ENCODE assay signal across 9 mouse cellular contexts in the genomic region with DNA sequence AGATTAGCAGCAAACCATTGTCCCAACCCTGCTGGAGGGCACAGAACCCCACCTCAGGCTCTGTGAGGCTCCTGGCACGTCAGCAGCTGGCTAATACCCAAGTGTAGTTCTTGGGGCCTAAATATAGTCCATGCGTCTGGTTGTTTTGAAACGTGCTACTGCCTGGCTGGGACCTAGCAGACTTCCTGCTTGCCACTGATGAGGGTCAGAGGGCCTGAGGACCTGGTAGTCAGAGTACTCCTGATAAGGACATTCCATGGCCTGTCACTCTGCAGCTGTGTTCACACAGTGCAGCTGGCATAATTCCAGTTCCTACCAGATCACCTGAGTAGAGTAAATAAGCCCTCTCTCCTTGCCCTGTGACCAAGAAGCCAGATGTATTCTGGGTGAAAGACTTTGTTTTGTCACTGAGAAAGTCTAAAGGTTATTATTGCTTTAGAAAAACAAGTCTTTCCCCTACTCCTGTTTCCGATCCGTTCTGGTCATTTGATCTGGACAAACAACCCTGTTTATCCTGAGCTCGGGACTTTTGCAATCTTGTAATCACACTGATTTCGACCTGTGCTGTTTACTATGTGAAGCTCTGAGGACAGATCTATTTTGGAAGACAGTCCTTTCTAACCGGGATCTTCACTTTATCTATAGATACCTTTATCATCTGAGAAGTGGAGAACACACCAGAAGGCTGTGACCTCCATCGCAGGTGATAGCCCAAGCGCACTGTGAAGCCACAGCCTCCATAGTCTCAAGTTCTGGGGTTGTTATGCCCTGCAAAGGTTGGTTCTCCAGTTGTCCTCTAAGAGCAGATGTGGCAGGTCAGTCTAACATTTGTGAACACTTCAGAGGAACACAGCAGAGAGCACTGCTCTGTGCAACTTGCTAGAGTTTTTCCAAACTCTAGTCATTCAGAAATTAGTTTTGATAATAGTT. TPM values are rescaled to one million over a fixed set of nuclear protein-coding genes. Genes with fewer than 3 reads are reported as not detected.
A peak's percentile ranks its signal among the peaks of the same experiment; 100 is the strongest.
DNase-seq lines count a peak whose midpoint lies in the region; ATAC-seq and TF ChIP-seq lines count a peak whose summit lies in the region.
"Had no signal": no experiment of that assay in that cellular context is flagged by ENCODE, and none has a peak within 500 bp of the region (broad histone marks: within the 10 kb centered on the region; RNA-seq: fewer than 3 reads in every experiment).

No protein-coding gene starts in this region.

- no peaks in the 10 kb centered on the region for H3K36me3 ChIP-seq in midbrain, embryonic 11.5 days (ENCODE audit: control insufficient read depth, insufficient read depth, low read length)
- H3K36me3 ChIP-seq in midbrain, embryonic 10.5 days = peaks cover 54% of the 10 kb centered on the region
- H3K36me3 ChIP-seq in kidney, postnatal 0 days (ENCODE audit: insufficient read depth, low read length) = no peaks in the 10 kb centered on the region
- peaks cover 22% of the 10 kb centered on the region for H3K36me3 ChIP-seq in midbrain, embryonic 13.5 days

- no peak for TF ChIP-seq CTCF in kidney, postnatal 0 days (IDR thresholded peaks at IDR 0.05; ENCODE audit: low read depth)

- no peak overlapping the region for H3K27ac ChIP-seq in midbrain, embryonic 11.5 days (ENCODE audit: low read depth, low read length)
- H3K27ac ChIP-seq in midbrain, embryonic 10.5 days (replicated peaks) = no peak overlapping the region
- peak overlapping the region; percentile 38 for H3K27ac ChIP-seq in kidney, postnatal 0 days
- no peak overlapping the region for H3K27ac ChIP-seq in midbrain, embryonic 13.5 days

- H3K4me2 ChIP-seq in midbrain, embryonic 11.5 days = no peak overlapping the region
- H3K4me2 ChIP-seq in kidney, postnatal 0 days (ENCODE audit: low read length) = no peak overlapping the region
- no peak overlapping the region for H3K4me2 ChIP-seq in midbrain, embryonic 13.5 days (replicated peaks)

- intact Hi-C loops in left cerebral cortex, postnatal 36 days (cut with DNase I) = no loop called here

- peak; percentile 69 for DNase-seq in midbrain, embryonic 11.5 days (ENCODE audit: low spot score, missing footprints)
- no peak for DNase-seq in midbrain, embryonic 10.5 days (ENCODE audit: low spot score)
- DNase-seq in heart, adult 8-10 months (ENCODE audit: low spot score) = peak; percentile 93
- peak; percentile 72 for DNase-seq in kidney, postnatal 0 days (ENCODE audit: low spot score)
- peak; percentile 89 for DNase-seq in lung, postnatal 14 days
- DNase-seq in cerebellum, adult 8-10 months = no peak
- DNase-seq in left cerebral cortex, postnatal 36 days (ENCODE audit: low spot score in 2 of 2) = no peak

- no peaks in the 10 kb centered on the region for H3K4me1 ChIP-seq in midbrain, embryonic 11.5 days (ENCODE audit: control insufficient read depth, insufficient read depth, low read length)
- H3K4me1 ChIP-seq in midbrain, embryonic 10.5 days = 0 out of 2 replicates have a peak, but pooled peaks cover 3% of the 10 kb centered on the region
- H3K4me1 ChIP-seq in kidney, postnatal 0 days (replicated peaks; ENCODE audit: insufficient read depth, low read length) = no peaks in the 10 kb centered on the region
- H3K4me1 ChIP-seq in midbrain, embryonic 13.5 days (replicated peaks) = no peaks in the 10 kb centered on the region

- no peak overlapping the region for H3K9ac ChIP-seq in midbrain, embryonic 11.5 days (ENCODE audit: low read length)
- no peak overlapping the region for H3K9ac ChIP-seq in kidney, postnatal 0 days (ENCODE audit: low read depth, low read length)
- H3K9ac ChIP-seq in midbrain, embryonic 13.5 days (replicated peaks) = no peak overlapping the region

- 77% methylated on average over 10 of the region's 10 CpGs for WGBS in midbrain, embryonic 11.5 days
- WGBS in midbrain, embryonic 10.5 days = 74% methylated on average over 10 of the region's 10 CpGs
- WGBS in kidney, postnatal 0 days = 22% methylated on average over 10 of the region's 10 CpGs
- WGBS in midbrain, embryonic 13.5 days = 80% methylated on average over 10 of the region's 10 CpGs

- no peak for ATAC-seq in midbrain, embryonic 11.5 days (ENCODE audit: low FRiP score)
- ATAC-seq in kidney, postnatal 0 days (replicated peaks; ENCODE audit: low FRiP score, low read depth) = peak; percentile 95
- ATAC-seq in midbrain, embryonic 13.5 days = no peak

- no peaks in the 10 kb centered on the region for H3K27me3 ChIP-seq in midbrain, embryonic 11.5 days (ENCODE audit: control insufficient read depth, insufficient read depth, low read length)
- H3K27me3 ChIP-seq in midbrain, embryonic 10.5 days (ENCODE audit: low read depth, poor library complexity, severe bottlenecking) = no peaks in the 10 kb centered on the region
- H3K27me3 ChIP-seq in kidney, postnatal 0 days (ENCODE audit: insufficient read depth, low read length) = no peaks in the 10 kb centered on the region
- no peaks in the 10 kb centered on the region for H3K27me3 ChIP-seq in midbrain, embryonic 13.5 days

- no peaks in the 10 kb centered on the region for H3K9me3 ChIP-seq in midbrain, embryonic 11.5 days (ENCODE audit: control insufficient read depth, low read length)
- no peaks in the 10 kb centered on the region for H3K9me3 ChIP-seq in midbrain, embryonic 10.5 days (replicated peaks)
- H3K9me3 ChIP-seq in kidney, postnatal 0 days (replicated peaks; ENCODE audit: low read length) = no peaks in the 10 kb centered on the region
- no peaks in the 10 kb centered on the region for H3K9me3 ChIP-seq in midbrain, embryonic 13.5 days

- no peak overlapping the region for H3K4me3 ChIP-seq in midbrain, embryonic 11.5 days (ENCODE audit: low read depth, low read length)
- no peak overlapping the region for H3K4me3 ChIP-seq in midbrain, embryonic 10.5 days
- H3K4me3 ChIP-seq in kidney, postnatal 0 days (replicated peaks; ENCODE audit: low read depth, low read length) = no peak overlapping the region
- no peak overlapping the region for H3K4me3 ChIP-seq in midbrain, embryonic 13.5 days (replicated peaks)

RNA-seq across cellular contexts. Expression of gene Zfp422, which starts 6.7 kb away (rescaled TPM):
- 369 and 397 TPM in 2 replicates for polyA plus RNA-seq in midbrain, embryonic 11.5 days (2014; fragmentation: Nextera tagmentation; extraction: Ambion mirVana)
- 308 and 322 TPM in 2 replicates for polyA plus RNA-seq in midbrain, embryonic 10.5 days (2016; fragmentation: Nextera tagmentation; extraction: Ambion mirVana)
- 10 to 100 TPM; 13.6 to 15.5 (median 14.8) TPM for total RNA-seq in heart, adult 8-10 months (2022)
- polyA plus RNA-seq in kidney, postnatal 0 days (2015; fragmentation: Nextera tagmentation; extraction: Ambion mirVana) = 142 and 148 TPM in 2 replicates
- 10 to 100 TPM; 24.0 to 28.5 TPM for total RNA-seq in left cerebral cortex, postnatal 36 days (2021)
- polyA plus RNA-seq in midbrain, embryonic 13.5 days (2015; fragmentation: Nextera tagmentation; extraction: Ambion mirVana) = 237 and 241 TPM in 2 replicates
- total RNA-seq: MEL had no signal

RNA-seq across cellular contexts. Expression of gene Depp1, which starts 14.9 kb away (rescaled TPM):
- 6.5 and 6.8 TPM in 2 replicates for polyA plus RNA-seq in midbrain, embryonic 11.5 days (2014; fragmentation: Nextera tagmentation; extraction: Ambion mirVana)
- polyA plus RNA-seq in midbrain, embryonic 10.5 days (2016; fragmentation: Nextera tagmentation; extraction: Ambion mirVana) = 8.6 and 9.2 TPM in 2 replicates
- 10 to 100 TPM; 32.2 to 58.5 (median 41.2) TPM for total RNA-seq in heart, adult 8-10 months (2022)
- polyA plus RNA-seq in kidney, postnatal 0 days (2015; fragmentation: Nextera tagmentation; extraction: Ambion mirVana) = 35.6 and 36.8 TPM in 2 replicates
- 1 to 10 TPM; 1.0 to 1.8 TPM for total RNA-seq in left cerebral cortex, postnatal 36 days (2021)
- 5.0 and 6.0 TPM in 2 replicates for polyA plus RNA-seq in midbrain, embryonic 13.5 days (2015; fragmentation: Nextera tagmentation; extraction: Ambion mirVana)
- total RNA-seq: MEL had no signal

RNA-seq across cellular contexts. Expression of gene Rassf4, which starts 38.2 kb away (rescaled TPM):
- 41.2 and 42.6 TPM in 2 replicates for polyA plus RNA-seq in midbrain, embryonic 11.5 days (2014; fragmentation: Nextera tagmentation; extraction: Ambion mirVana)
- polyA plus RNA-seq in midbrain, embryonic 10.5 days (2016; fragmentation: Nextera tagmentation; extraction: Ambion mirVana) = 35.0 and 35.7 TPM in 2 replicates
- 1 to 10 TPM; 3.7 to 7.0 (median 5.1) TPM for total RNA-seq in heart, adult 8-10 months (2022)
- polyA plus RNA-seq in kidney, postnatal 0 days (2015; fragmentation: Nextera tagmentation; extraction: Ambion mirVana) = 2.9 and 3.6 TPM in 2 replicates
- total RNA-seq in left cerebral cortex, postnatal 36 days (2021) = 1 to 10 TPM; 4.6 to 5.1 TPM
- polyA plus RNA-seq in midbrain, embryonic 13.5 days (2015; fragmentation: Nextera tagmentation; extraction: Ambion mirVana) = 15.3 and 21.8 TPM in 2 replicates

RNA-seq across cellular contexts. Expression of gene Olfr215, which starts 51.5 kb away (rescaled TPM):
- not detected in 2 replicates for polyA plus RNA-seq in midbrain, embryonic 11.5 days (2014; fragmentation: Nextera tagmentation; extraction: Ambion mirVana)
- polyA plus RNA-seq in midbrain, embryonic 10.5 days (2016; fragmentation: Nextera tagmentation; extraction: Ambion mirVana) = not detected in 2 replicates
- total RNA-seq in heart, adult 8-10 months (2022) = not detected
- polyA plus RNA-seq in kidney, postnatal 0 days (2015; fragmentation: Nextera tagmentation; extraction: Ambion mirVana) = not detected in 2 replicates
- not detected for total RNA-seq in left cerebral cortex, postnatal 36 days (2021)
- polyA plus RNA-seq in midbrain, embryonic 13.5 days (2015; fragmentation: Nextera tagmentation; extraction: Ambion mirVana) = not detected in 2 replicates
- total RNA-seq: MEL had no signal

Comparison
In these comparisons a context has a peak if more than half of its experiments do, and no peak if none do; other contexts are left out.
1. DNase-seq: peak in midbrain, embryonic 11.5 days (single experiment), heart, adult 8-10 months (single experiment), kidney, postnatal 0 days (single experiment) and lung, postnatal 14 days (single experiment); none in midbrain, embryonic 10.5 days (single experiment), cerebellum, adult 8-10 months (single experiment) and left cerebral cortex, postnatal 36 days (0 of 2).